Mouse (Mus musculus): ENCODE measurements around the gene 4930556J24Rik.
"Not testable (repeated sequence)": the region's sequence is repeated elsewhere in the genome, so short reads cannot be mapped to it uniquely, and the experiment has no call there.

4930556J24Rik gene

GRCm38 (mm10) chr11:3970361-3970760 lies 6.2 kb downstream of the 4930556J24Rik start:
- DNase-seq: no peak

DNA sequence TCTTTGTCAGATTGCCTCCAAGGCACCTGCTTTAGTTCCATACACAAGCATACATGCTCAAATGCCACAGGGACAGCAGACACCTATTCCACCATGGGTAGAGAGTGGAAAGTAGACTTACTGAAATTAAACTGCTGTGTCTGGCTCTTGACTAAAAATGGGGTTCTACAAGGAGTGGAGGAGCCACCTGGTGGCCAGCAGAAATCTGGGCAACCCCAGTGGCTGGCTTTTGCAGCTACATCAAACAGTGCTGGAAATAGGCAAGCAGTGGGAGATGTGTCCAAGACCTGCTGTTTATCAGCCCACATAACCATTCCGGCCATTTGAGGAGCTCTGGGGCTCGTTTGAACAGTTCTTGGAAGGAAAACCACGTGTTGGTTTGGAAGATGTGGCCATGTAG lies 6.7 kb downstream of the 4930556J24Rik start:
- DNase-seq: no peak

DNA sequence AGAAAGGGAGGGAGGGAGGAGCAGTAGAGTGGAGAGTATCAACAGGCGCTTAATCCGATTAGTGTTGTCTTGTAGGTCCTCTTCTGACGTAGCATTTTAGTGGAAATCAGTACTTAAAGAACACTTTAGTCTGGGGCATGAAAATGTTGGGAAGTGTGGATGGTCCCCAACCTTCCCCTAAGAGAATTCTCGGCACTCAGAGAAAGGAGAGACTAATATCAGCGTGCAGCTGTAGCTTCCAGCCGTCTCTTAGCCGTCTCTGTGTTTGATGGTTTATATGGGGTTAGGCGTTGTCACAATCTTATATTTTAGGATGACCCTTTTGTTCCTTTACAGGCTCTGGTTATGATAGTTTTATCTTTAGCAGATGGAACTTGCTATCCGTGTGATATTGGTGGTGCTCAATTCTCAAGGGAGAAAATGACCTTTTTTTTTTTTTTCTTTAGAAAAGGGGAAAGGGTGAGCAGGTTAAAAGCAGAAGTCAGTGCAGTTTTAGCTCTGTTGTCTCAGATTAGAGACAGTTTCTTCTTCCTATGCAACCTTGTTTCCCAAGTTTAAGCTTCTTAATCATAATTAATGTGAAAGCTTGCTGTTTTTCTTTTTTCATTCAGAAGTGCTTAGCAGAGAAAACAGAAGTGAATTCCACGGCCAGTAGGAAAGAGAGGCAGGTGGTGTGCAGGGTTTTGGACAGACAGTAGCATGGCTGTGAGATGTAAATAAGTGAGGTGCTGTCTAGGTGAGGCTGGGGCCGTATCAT lies 12.0 kb downstream of the 4930556J24Rik start:
- no peak for DNase-seq

DNA sequence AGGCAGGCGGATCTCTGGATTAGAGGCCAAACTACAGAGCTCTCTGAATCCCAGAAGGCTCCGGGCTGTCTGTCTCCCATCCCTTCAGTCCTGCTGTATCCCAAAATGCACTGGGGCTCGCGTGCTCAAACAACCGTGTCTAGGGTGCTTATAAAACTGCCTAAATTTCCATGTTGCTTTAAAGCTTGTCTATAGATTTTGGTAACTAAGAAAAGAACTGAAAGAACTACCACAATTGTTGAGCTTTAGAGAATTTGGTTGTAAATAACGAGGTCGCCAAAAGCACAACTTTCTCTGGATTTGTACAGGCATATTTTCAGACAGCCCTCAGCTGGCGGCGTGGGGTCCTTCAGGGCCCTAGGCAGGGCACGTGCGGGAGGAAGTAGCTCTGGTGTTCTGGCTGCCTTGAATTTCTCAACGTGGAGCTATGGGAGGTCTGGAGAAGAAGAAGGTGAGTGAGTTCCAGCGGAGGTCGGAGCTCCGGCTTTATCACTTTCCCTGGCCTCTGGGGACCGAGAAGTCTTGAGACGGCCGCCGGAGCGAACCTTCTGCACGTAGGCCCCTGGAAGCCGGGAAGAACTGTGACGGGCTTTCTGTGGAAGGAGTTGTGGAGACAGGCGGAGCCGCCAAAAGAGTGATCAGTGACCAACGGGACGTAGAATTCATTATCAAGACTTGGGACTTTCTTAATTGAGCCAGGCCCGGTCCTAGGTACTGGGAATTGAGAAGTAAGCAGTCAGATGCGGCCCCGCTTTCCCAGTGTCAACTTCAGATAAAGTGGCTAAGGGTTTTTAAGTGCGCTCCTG lies 12.8 kb downstream of the 4930556J24Rik start, which contains the start of gene Pes1:
Pes1 (plus strand) TSS at position 366 of the 806 bp plus-strand sequence.
- peak; percentile 89 for DNase-seq

DNA sequence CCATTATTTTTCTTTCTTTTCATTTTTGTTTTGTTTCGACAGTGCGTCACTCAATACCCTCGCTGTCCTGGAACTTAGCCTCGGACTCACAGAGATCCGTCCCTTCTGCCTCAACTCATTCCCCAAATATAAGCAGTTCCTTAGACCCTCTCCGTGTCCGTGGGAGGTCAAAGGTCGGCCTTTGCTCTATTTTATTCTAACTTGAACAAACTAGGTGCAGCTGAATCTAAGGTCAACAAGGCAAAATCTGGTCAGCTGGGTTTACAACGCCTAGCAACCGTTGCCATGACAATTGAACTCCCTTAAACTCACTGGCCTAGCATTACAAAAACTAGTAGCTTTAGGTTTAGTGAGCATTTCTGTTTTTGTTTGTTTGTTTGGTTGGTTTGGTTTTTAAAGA lies 13.4 kb downstream of the 4930556J24Rik start:
- no peak for DNase-seq

GRCm38 (mm10) chr11:3961761-3962160 lies 14.8 kb downstream of the 4930556J24Rik start:
- no peak for DNase-seq

- DNase-seq: no peak
Measured at GRCm38 (mm10) chr11:3960901-3961300, 15.7 kb downstream of the 4930556J24Rik start.

DNA sequence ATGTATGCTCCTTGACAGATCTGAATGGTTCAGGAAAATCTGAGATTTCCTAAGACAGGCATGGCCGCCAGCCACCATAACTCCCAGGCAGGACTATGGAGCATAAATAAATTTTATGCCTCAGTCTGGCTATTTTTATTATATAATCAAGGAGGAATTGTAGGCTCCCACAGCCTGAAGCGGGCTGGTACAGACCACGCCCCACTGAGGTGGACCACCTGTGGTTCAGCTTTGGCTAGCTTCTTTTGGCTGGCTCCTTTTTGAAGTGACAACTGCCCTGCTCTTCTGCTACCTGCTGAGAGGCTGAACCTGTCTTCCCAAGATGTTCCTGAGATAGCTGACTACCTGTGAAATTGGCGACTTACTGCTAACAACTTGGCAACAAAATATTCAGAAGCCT lies 21.2 kb downstream of the 4930556J24Rik start:
- DNase-seq: not testable (repeated sequence)

DNA sequence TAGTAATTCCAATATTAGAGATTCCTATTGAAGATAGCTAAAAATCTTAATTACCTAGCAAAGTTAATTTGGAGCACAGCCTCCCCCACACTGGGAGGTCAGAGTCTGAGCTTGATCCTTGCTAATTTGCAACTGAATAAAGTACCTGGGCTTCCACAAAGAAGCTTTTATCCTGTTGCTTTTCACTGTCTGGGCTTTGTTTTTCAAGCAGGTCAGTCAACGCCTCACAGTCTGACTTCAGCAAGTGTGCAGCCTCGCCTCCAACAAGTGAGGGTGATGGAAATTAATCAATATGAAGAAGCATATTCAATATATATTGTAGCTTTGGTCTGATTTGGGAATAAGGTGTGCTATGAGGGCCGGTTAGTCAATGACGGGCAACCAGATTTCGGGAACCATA lies 21.7 kb downstream of the 4930556J24Rik start:
- DNase-seq: not testable (repeated sequence)

DNA sequence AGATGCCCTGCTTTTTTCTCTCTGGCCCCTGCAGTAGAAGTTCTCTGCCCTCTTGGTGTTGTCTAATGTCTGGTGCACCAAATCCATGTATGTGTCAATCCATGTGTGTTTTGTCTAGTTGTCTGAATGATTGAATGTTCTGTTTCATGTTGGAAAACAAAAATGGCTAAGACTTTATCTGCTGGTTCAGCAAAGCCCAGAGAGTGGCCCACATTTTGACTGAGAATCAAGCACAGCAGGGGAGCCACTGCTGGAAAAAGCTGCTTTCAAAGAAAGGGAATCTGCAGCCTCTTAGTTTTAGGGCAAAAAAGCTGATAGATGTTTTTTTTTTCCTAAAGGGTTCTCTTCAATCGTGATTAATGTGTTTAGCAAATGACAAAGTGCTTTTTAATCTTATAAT lies 30.2 kb downstream of the 4930556J24Rik start:
- DNase-seq: no peak

- DNase-seq: no peak
Measured at GRCm38 (mm10) chr11:3941371-3941770, 35.2 kb downstream of the 4930556J24Rik start.

DNA sequence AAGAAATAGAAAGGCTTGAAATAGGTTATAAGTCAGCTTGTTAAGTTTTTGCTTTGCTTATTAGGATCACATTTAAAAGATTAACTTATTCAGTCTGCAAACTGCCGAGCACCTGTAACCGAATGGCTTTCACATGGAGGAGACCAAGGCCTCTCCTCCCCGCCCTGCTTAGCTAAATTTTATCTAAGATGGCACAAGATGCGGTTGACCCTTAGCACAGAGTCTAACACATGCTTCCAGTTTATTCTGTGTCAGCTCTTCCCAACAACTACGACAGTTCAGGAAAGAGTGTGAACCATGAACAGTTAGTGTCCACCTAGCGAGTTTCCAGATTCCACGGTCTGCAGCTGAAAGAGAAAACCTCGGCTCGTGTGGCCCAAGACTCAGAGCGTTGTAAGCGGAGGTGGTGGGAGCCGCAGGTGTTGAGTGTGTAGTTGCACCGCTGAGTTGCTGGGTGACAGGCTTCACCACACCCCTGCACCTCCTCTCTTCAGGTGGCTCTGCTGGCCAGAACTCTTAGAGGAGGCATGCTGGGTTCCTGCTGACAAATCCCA lies 39.2 kb downstream of the 4930556J24Rik start:
- DNase-seq: no peak

GRCm38 (mm10) chr11:3936318-3936717 lies 40.3 kb downstream of the 4930556J24Rik start:
- DNase-seq: no peak

- no peak for DNase-seq
Measured at GRCm38 (mm10) chr11:3935135-3935534, 41.4 kb downstream of the 4930556J24Rik start.

DNA sequence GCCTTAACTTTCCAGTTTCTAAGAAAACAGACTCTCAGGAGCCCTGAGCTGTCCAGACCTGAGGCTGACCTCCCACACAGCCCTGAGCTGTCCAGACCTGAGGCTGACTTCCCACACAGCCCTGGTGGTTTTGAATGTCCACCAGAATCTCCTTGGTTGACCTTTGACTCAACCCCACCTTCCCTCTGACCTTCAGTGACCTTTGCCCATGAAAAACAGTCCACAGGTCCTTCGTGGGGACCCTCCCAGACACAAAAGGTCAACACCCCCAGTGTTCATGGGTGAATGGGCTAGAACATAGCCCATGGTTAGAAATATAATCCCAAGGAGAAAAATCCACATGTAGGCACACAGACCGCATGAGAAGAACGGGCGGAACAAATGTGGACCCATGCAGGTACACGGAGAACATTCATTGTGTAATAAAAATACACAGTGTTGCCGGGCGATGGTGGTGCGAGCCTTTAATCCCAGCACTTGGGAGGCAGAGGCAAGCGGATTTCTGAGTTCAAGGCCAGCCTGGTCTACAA lies 42.8 kb downstream of the 4930556J24Rik start:
- DNase-seq: no peak

GRCm38 (mm10) chr11:3931511-3932211 lies 44.9 kb downstream of the 4930556J24Rik start, which contains the start of gene Tcn2:
Gene Tcn2 (minus strand): TSS chr11:3932159.
- DNase-seq: peak; percentile 92

DNA sequence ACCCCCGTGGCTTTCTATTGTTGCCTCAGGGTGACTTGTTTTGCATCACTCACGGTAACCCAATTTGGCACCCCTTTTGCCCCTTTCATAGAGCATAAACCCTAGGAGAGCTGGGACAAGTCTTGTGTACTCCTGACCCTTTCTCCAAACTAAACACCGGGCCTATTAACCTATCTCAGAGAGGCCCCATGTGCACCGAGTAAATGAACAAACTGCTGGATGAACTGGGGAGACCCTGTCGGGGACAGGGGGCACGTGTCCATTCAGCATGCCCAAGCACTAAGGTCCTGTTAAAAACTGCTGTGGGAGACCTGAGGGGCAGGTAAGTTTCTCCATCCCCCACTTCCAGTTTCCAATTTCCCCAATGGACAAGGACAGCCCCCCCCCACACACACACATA lies 45.6 kb downstream of the 4930556J24Rik start:
- no peak for DNase-seq

- no peak for DNase-seq
Measured at GRCm38 (mm10) chr11:3930019-3930418, 46.6 kb downstream of the 4930556J24Rik start.

- no peak for DNase-seq
Measured at GRCm38 (mm10) chr11:3925916-3926315, 50.7 kb downstream of the 4930556J24Rik start.

DNA sequence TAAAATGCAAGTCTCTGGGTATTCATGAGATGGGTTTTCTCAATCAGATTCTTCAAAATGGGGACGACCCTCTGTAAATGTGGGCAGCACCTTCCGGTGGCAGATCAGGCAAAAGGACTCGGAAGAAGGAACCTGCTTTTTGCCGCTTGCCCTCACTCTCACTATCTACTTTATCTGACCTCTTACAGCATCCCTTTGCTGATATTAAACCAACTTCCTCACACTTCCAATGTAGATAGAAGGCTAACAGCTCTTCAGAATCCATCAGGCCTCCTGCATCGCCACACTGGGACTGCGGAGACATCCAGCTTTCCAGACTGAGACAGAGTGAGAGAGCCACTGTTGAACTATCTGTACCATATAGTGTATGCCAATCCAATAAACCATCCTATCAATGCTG lies 53.8 kb downstream of the 4930556J24Rik start:
- no peak for DNase-seq

GRCm38 (mm10) chr11:3922115-3922514 lies 54.5 kb downstream of the 4930556J24Rik start:
- no peak for DNase-seq

GRCm38 (mm10) chr11:3921281-3921850 lies 55.2 kb downstream of the 4930556J24Rik start:
- peak; percentile 70 for DNase-seq
